Mouse (Mus musculus): ENCODE results near the gene Ccnl2.
A peak's percentile ranks its signal among the peaks of the same experiment; 100 is the strongest.

The Ccnl2 gene

DNA sequence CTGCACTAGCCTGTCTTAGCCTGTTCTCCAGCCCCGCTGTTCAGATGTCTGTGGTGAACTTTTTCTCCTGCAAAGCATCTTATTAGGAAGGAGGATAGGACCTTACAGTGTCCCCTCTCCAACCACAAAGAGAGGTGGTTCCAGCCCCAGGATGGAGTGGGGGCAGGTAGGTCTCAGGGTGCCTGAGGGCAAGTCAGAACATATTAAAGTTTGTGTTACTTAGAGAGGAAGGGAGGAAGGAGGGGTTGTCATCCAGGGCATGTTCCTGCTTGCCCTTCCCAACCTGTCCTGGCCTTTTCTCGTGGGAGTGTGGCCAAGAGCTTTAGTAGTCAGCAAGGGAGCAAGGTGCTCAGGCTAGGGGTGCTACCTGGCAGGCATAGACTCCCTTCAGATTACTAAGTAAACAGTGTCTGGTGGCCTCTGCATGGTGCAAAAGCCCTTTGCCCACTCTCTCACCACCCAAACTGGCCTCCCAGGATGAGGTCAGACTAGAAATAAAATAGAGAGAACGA lies 21.6 kb upstream of the Ccnl2 start:
- no peak for DNase-seq

- no peak for DNase-seq
Measured at GRCm38 (mm10) chr4:155791240-155791933, 20.9 kb upstream of the Ccnl2 start.

GRCm38 (mm10) chr4:155793730-155794129 lies 18.6 kb upstream of the Ccnl2 start:
- DNase-seq, result no peak

- no peak for DNase-seq
Measured at GRCm38 (mm10) chr4:155802075-155802474, 10.2 kb upstream of the Ccnl2 start.

DNA sequence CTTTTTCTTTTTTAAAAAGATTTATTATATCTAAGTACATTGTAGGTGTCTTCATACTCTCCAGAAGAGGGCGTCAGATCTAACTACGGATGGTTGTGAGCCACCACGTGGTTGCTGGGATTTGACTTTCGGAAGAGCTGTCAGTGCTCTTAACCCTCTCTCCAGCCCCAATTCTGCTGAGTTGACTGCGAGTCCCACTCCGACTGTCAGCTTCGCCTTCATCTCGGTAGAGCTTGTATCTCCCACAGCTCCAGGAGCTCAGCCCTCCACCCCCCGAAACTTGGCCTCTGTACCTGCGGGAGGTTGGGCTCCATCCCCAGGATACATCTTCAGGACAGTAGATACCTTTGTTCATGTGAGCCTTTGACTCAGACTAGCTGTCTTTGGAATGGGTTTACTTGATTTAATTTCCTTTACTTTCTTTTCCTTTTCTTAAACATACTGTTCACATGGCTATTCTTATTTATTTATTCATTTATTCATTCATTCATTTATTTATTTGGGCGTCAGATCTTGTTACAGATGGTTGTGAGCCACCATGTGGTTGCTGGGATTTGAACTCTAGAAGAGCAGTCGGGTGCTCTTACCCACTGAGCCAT lies 9.4 kb upstream of the Ccnl2 start, which contains the start of gene Mrpl20:
Gene Mrpl20, plus strand, starts transcription at position 138 of the 599 bp plus-strand sequence.
- peak; percentile 22 for DNase-seq

- peak; percentile 97 for DNase-seq
Measured at GRCm38 (mm10) chr4:155803340-155804041, 8.8 kb upstream of the Ccnl2 start.

DNA sequence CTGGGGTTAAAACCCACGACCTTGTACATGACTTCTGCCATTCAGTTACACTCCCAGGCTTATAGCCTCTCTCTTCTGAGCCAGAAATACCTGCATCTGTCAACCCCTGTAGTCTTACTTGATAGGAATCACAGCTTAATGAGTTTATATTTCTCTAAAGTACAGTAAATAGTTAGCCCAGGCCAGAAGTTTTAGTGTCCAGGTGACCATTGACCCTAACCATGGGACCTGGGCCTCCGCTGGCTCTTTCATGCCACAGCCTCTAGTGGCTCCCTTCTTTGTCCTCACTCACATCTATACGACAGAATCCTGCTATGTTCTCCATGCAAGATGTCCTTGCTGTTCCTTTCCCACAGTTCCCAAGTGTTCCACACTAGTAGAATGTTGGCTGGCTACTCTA lies 4.4 kb upstream of the Ccnl2 start:
- no peak for DNase-seq

- DNase-seq, result peak; percentile 51
Measured at GRCm38 (mm10) chr4:155812665-155813181, 434 bp downstream of the Ccnl2 start.

GRCm38 (mm10) chr4:155817533-155817932 lies 5.2 kb downstream of the Ccnl2 start:
- no peak for DNase-seq

DNA sequence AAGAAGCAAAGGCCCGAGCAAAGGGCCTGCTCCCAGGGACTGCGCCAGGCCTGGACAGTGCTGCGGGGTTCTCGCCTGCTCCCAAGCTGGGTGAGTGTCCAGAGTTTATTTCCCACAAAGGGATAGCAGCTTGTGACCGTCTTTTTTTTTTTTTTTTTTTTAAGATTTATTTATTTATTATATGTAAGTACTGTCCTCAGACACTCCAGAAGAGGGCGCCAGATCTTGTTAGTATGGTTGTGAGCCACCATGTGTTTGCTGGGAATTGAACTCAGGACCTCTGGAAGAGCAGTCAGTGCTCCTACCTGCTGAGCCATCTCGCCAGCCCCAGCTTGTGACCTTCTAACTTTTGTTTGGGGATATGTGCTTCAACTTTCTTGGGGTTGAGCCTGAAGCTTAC lies 8.7 kb downstream of the Ccnl2 start:
- DNase-seq, result peak; percentile 43

GRCm38 (mm10) chr4:155823443-155823842 lies 11.2 kb downstream of the Ccnl2 start:
- DNase-seq, result no peak

DNA sequence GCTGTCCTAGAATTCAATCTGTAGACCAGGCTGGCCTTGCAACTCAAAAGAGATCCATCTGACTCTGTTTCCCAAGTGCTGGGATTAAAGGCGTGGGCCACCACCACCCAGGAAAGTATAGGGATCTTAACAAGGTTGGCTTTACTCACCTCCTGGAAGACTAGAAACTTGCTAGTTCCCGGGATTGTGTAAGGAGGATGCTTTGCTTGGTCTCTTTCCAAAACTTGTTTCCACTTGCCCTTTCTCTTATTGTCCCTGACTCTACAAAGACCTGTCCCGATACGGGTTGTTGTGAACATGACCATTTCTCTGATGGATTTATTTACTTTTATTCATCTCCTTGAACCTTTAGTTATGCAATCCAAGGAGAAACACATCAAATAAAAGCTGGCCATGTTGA lies 17.6 kb downstream of the Ccnl2 start:
- no peak for DNase-seq

DNA sequence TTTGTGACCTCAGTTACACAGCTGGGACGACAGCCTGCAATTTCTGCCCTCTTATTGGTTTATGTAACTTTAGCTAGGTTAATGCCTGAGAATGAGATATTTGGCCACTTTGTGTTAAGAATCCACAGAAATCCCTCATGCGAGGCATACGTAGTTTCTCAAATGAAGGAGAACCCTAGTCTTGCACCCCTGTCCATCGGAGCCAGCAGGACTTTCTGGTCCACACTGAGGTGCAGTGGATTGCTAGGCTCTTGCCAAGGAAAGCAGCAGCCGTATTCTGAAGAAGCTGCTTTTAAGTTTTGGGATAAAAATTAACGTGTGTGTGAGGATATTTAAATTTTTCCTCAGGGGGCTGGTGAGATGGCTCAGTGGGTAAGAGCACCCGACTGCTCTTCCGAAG lies 18.3 kb downstream of the Ccnl2 start:
- no peak for DNase-seq

GRCm38 (mm10) chr4:155831205-155831766 lies 19.0 kb downstream of the Ccnl2 start, which contains the start of gene Aurkaip1:
TSS of gene Aurkaip1 (plus strand) at chr4:155831272.
- DNase-seq, result peak; percentile 97

DNA sequence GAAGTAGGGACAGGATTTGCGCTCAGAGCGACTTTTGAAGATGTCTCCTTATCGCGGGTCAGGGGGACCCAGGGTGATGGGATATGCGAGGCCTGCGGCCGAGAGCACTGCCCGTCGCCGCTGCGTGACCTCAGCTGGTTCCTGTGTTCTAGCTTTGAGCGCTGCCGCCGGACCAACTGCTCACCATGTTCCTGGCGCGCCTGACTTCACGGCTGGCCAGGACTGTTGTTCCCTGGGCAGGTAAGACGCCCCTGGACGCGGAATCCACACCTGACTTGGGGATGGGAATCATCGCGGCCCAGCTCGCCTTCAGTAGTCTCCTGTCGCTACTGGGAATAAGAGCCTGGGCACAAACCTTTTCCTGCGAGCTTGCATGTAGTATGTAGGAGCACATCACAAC lies 19.5 kb downstream of the Ccnl2 start:
- DNase-seq, result no peak

GRCm38 (mm10) chr4:155832321-155832720 lies 20.0 kb downstream of the Ccnl2 start:
- DNase-seq, result no peak

GRCm38 (mm10) chr4:155833234-155833633 lies 20.9 kb downstream of the Ccnl2 start:
- DNase-seq, result no peak

DNA sequence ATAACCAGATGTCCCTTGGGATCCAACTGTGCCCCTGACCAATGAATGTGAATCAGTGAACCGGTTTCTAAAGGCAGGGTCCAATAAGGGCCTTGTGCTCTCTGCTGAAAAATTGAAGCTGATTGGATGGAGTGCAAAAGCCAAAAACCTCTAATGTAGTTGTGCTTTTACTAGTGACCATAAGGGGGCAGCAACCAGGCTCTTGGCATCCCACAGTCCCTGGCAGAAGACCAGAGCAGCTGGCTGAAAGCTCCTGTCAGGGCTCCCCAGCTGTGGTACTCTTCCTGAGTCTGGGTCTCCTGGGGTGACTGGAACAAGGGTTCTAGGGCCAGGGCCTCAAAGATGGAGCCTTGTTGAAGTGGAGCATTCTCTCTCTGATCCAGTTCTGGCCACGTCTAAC lies 21.5 kb downstream of the Ccnl2 start:
- peak; percentile 73 for DNase-seq

DNA sequence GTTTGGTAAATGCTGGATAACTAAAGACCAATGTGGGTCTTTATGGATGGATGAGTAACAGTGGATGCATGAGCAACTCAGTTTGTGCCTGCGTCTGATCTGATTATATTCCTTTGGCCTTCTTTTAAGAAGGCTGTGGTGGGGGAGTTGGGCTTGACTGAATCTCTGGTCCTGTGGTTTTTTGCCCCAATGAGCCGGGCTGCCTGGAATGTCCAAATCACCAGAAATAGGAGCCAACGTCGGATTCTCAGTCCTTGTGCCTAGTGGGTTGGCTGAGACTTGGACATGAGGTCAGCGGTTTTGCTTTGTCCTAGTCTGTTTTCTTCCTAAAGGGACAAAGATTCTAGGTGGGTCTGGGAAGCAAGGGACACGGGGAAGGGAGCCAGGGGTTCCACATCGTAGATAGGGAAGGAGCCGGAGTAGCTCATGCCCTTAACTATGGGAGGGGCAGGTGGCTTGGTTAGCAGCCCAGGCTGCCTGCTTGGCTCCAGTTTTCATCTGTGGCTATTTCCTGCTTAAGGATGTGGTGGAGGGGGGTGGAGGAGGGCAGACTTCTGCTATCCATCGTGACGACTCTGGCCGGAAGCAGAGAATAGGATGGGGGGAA lies 25.2 kb downstream of the Ccnl2 start:
- no peak for DNase-seq

DNA sequence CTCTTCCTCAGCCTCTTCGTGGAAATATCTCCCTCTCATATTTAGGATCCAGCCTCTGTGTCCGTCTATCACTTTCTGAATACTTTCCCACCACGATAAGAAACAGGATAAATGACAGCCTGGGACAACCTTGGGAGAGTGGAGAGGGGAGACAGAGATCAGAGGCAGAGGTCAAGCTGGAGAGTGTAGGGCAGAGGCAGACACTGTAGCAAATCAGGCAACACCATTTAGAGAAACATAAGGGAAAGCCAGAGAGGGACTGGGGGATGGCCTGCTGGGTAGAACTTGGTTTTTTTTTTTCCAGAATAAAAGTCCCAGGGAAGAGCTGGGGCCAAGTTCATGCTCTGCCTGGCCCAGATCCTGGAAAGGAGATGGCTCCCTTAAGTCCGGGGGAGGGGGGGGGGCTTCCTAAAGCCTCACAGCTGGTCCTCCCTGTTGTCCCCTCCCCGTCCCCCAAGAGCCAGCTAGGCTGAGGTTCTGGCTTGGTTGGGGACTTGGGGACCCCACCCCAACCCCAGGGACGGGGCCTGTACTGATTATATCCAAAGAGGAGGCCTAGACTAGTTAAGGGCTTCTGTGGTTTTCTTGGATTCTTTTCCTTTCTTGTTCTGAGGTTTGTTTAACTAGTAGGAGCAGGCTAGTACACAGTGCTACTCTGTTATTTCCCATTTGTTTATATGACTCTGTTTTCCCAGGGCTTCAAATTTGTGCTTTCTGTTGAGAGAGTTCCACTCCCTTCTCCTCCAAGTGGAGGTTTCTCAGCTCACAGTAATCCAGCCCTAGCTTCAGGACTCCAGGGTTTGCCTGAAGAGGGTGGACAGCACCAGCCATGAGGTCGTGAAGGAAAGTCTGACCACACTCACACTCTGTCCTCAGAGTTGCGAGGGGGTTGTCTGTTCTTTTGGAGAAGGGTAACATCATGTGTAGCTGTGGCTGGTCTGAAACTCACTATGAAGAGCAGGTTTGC lies 26.2 kb downstream of the Ccnl2 start:
- DNase-seq, result no peak

DNA sequence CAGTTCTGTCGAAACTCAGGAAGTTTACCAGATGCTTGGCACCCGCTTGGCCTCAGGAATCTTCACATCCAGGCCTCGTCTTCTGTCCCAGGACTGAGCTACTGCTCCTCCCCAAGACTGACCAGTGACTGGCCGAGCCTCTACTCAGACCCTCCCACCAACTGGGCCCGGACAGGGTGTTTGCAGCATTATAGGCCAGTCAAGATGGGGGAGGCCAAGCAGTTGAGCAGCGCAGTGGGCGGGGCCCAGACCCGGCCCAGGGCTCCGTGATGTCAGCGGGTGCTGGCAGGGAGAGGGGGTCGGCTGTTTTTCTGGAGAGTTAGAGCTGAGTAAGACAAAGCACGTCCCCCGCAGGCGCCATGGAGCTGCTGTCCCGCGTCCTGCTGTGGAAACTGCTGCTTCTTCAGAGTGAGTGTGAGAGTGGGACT lies 27.2 kb downstream of the Ccnl2 start, which contains the start of gene Mxra8:
Gene Mxra8, plus strand, starts transcription at position 198 of the 428 bp plus-strand sequence.
- no peak for DNase-seq
